Mouse (Mus musculus) gastrocnemius, postnatal 4 days (tissue): ENCODE data around the gene Mta3. TPM values are rescaled to one million over a fixed set of nuclear protein-coding genes. Genes with fewer than 3 reads are reported as not detected.
"Not testable (repeated sequence)": the region's sequence is repeated elsewhere in the genome, so short reads cannot be mapped to it uniquely, and the experiment has no call there.

Experiments used
- DNase-seq, 2 experiments: peaks; one replicate each; pipeline ENCODE4 v3.0.0; 2021 to 2022; ENCODE audit warnings: low spot score in 2 of 2, mixed read lengths in 2 of 2
- total RNA-seq, 2 experiments: library from RNA; stranded (reverse); gene quantifications; 2 replicates each; pipeline ENCODE4 v1.2.3; 2021

Gene Mta3
- total RNA-seq, 2 experiments from 2014 or later, result 20.0 to 20.9 TPM

GRCm38 (mm10) chr17:83707846-83708245 is 1.9 kb downstream of the Mta3 start:
- no peak for DNase-seq

GRCm38 (mm10) chr17:83708256-83708655 is 2.3 kb downstream of the Mta3 start:
- DNase-seq, result no peak

GRCm38 (mm10) chr17:83708891-83709290 is 2.9 kb downstream of the Mta3 start:
- no peak for DNase-seq

- DNase-seq, result not testable (repeated sequence)
Measured at GRCm38 (mm10) chr17:83709517-83709916, 3.6 kb downstream of the Mta3 start.

GRCm38 (mm10) chr17:83710639-83711038 is 4.7 kb downstream of the Mta3 start:
- no peak for DNase-seq

GRCm38 (mm10) chr17:83712341-83712740 is 6.4 kb downstream of the Mta3 start:
- no peak for DNase-seq

- DNase-seq, result no peak
Measured at GRCm38 (mm10) chr17:83720449-83720848, 14.5 kb downstream of the Mta3 start.

GRCm38 (mm10) chr17:83721157-83721556 is 15.2 kb downstream of the Mta3 start:
- DNase-seq, result no peak

GRCm38 (mm10) chr17:83723064-83723463 is 17.1 kb downstream of the Mta3 start:
- DNase-seq, result no peak

- no peak for DNase-seq
Measured at GRCm38 (mm10) chr17:83726496-83726895, 20.5 kb downstream of the Mta3 start.

GRCm38 (mm10) chr17:83727707-83728106 is 21.7 kb downstream of the Mta3 start:
- DNase-seq, result no peak

- DNase-seq, result no peak
Measured at GRCm38 (mm10) chr17:83729029-83729428, 23.1 kb downstream of the Mta3 start.

- no peak for DNase-seq
Measured at GRCm38 (mm10) chr17:83730123-83730522, 24.2 kb downstream of the Mta3 start.

- no peak for DNase-seq
Measured at GRCm38 (mm10) chr17:83732166-83732629, 26.2 kb downstream of the Mta3 start.

- DNase-seq, result peak in 1 of 2 experiments; percentile 36
Measured at GRCm38 (mm10) chr17:83732801-83733200, 26.8 kb downstream of the Mta3 start.

- no peak for DNase-seq
Measured at GRCm38 (mm10) chr17:83736701-83737100, 30.7 kb downstream of the Mta3 start.

- DNase-seq, result no peak
Measured at GRCm38 (mm10) chr17:83737775-83738174, 31.8 kb downstream of the Mta3 start.

GRCm38 (mm10) chr17:83740135-83740676 is 34.2 kb downstream of the Mta3 start:
- no peak for DNase-seq

- DNase-seq, result no peak
Measured at GRCm38 (mm10) chr17:83741243-83741642, 35.3 kb downstream of the Mta3 start.

GRCm38 (mm10) chr17:83744231-83744824 is 38.4 kb downstream of the Mta3 start:
- no peak for DNase-seq

GRCm38 (mm10) chr17:83747405-83748160 is 41.6 kb downstream of the Mta3 start:
- DNase-seq, result no peak

GRCm38 (mm10) chr17:83750216-83750950 is 44.4 kb downstream of the Mta3 start:
- DNase-seq, result no peak
